Mouse (Mus musculus) common myeloid progenitor, adult 5-6 weeks (primary cell): ENCODE results near the gene Ptma. TPM values are rescaled to one million over a fixed set of nuclear protein-coding genes. Genes with fewer than 3 reads are reported as not detected.
"Not testable (repeated sequence)": the region's sequence is repeated elsewhere in the genome, so short reads cannot be mapped to it uniquely, and the experiment has no call there.

Experiments used
- ATAC-seq: replicated peaks from 2 replicates; pipeline ENCODE4 v1.8.0; 2016; ENCODE audit warnings: low read depth, mild to moderate bottlenecking, moderate TSS enrichment, inconsistent platforms; ENCODE audit not compliant: poor library complexity, severe bottlenecking
- total RNA-seq: library from RNA; stranded (forward); fragments of 200-1000, 187-1606 nt; gene quantifications from 2 replicates; pipeline ENCODE4 v1.2.3, GENCODE M21; 2017

Gene Ptma
- total RNA-seq, 1 experiment from 2014 or later = 6,083 TPM

- no peak; the same call in 1 of the 2 replicates for ATAC-seq
Observed at GRCm38 (mm10) chr1:86531547-86532321, 5.2 kb downstream of the Ptma start.

- ATAC-seq = peak; percentile 60
Observed at GRCm38 (mm10) chr1:86532362-86533051, 6.0 kb downstream of the Ptma start.

DNA sequence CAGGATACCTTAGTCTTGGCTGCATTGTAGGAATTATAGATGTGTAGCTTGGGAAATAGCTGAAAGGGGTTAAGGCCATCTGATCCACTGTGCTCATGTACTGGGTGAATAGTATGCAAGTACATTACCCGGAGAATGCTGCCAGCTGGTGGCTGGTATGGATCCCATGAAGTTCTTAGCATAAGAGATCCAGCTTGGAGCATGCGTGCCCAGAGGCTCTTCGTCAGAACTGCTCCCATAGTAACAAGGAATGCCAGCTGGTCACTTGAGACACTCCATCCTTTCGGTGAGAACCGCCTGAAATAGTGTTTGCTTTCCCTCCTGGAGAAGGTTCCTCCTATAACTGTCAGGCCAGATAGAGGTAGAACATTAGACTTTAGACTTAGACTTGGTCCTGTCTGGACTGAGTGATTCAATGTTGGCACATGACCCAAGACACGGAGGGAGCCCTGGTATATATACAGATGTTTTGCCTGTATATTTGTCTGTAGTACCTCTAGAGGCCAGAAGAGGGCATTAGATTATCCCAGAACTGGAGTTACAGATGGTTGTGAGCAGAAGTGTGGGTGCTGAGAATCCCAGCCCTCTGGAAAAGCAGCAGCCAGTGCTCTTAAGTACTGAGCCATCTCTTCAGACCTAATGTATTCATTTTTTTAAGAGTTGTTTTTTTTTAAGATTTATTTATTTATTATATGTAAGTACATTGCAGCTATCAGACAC, 7.0 kb downstream of the Ptma start:
- ATAC-seq = no peak

GRCm38 (mm10) chr1:86538383-86538782, 11.9 kb downstream of the Ptma start:
- peak; percentile 55 for ATAC-seq

- ATAC-seq = not testable (repeated sequence)
Observed at GRCm38 (mm10) chr1:86539583-86539982, 13.1 kb downstream of the Ptma start.

DNA sequence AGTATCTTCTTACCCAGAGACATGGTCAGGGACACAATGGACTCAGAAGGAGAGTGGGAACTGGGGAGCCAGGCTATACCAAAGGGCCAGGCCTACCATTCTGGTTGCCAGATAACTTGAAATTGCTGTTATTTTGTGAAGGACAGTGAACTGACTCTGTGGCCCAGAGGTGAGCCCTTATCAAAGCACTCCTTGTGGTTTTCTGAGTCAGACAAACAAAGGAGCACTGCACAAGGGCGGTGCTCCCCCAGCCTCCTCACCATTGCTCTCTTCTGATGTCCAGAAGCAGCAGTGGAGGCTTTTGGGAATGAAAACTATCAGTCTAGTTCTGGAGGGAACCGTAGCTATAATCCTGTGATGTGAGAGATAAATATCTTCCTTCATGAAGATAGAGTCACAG, 16.1 kb downstream of the Ptma start:
- no peak for ATAC-seq

GRCm38 (mm10) chr1:86546797-86547196, 20.3 kb downstream of the Ptma start:
- ATAC-seq = no peak

DNA sequence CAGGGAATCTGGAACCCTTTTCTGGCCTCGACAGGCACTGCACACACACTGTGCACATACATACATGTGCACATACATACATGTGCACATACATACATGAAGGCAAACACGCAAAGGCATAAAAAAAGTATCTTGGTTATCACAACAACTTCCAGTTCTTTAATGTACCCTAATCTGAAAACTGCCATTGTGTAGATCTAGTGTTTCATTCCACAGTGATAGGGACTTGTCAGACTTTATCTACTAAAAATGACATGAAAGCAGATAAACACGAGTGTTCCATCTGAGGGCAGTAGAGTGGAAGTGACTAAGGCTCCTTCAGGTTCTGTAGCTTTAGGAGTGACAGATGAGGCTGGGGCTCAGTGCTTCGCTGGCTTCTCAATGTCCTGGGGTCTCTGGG, 24.8 kb downstream of the Ptma start:
- ATAC-seq = no peak

- ATAC-seq = no peak
Observed at GRCm38 (mm10) chr1:86551877-86552276, 25.4 kb downstream of the Ptma start.

GRCm38 (mm10) chr1:86555665-86556064, 29.1 kb downstream of the Ptma start:
- no peak for ATAC-seq

DNA sequence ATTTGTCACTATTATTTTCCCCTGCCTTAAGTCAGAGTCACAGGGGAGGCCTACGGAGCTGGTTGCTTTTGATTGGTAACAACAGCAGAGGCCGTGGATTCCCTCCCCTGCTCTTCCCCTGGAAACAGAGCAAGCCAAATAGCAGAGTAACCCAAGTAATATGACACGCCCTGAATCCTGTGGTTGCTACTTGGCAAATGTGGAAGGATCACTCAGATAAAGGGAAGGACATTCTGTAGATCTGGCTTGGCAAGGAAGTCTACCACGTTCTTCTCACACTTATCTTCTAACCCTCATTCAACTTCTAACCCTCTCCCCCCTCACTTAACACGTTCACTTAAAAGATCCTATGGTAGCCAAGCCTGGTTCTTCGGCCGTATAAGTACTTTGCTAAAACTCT, 31.3 kb downstream of the Ptma start:
- peak; percentile 93 for ATAC-seq

DNA sequence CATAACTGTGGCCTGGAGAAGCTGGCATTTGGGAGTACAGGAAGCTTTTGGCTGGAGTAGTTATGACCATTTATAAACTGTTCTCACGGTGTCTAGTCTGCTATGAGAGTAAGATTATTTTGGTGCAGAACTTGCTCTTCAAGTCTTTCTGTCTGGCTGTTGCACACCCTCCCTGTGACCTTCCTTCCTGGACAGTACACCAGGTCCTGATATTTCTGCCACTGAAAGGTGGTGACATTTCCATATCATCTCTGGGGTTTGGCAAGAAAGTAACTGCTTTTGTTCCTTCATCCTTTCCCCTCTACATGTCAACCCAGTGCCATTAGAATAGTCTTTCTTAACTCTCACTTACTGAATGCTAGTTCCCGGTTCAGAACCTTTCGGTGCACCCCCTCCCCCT, 32.7 kb downstream of the Ptma start:
- ATAC-seq = no peak

- ATAC-seq = no peak
Observed at GRCm38 (mm10) chr1:86562663-86563062, 36.1 kb downstream of the Ptma start.

GRCm38 (mm10) chr1:86568409-86568808, 41.9 kb downstream of the Ptma start:
- ATAC-seq = no peak

GRCm38 (mm10) chr1:86569292-86569860, 42.9 kb downstream of the Ptma start:
- ATAC-seq = no peak

GRCm38 (mm10) chr1:86571381-86571780, 44.9 kb downstream of the Ptma start:
- ATAC-seq = 0 out of 2 replicates have a peak, but pooled peaks have one; percentile 18

DNA sequence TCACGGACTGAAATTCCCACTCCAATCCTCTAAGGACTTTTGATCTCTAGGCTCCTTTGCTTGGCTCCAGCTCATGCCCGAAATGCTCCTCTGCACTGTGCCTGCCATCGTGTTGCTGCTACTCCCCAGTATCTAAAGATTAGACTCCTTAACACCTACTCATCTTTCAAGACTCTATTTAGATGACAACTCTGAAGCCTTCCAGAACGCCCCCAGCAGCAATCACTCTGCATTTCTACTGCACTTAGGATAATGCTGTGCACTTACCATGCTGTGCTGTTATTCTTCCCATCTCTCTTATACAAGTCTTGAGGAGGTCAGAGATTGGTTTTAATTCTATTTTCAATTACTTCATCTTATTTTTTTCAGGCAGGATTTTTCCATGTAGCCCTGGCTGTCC, 45.4 kb downstream of the Ptma start:
- no peak for ATAC-seq
